Mouse (Mus musculus) frontal cortex, postnatal 14 days (tissue): ENCODE results near the gene Odam.

Experiments used
- DNase-seq, 2 experiments: peaks; one replicate each; pipeline ENCODE4 v3.0.0; 2022; ENCODE audit warnings: low spot score in 2 of 2

Gene Odam

DNA sequence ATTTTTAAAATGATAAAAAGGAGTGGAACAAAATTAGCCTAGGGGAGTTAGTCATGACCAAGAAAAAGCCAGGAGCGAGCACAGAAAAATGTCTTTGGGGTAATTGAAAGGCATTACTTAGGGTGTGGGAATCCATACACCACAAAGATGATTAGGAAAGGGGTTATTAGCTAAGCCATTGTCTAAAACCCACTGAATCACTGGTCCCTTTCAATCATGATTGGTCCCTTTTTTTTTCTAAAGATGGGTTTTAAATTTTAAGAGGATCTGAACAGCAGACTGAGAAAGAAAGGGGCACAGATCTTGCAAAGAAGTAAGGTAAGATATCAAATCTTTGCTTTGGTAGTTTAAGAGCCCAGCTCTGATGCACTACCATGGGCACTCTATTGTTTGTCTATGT is at the start of gene Odam:
Gene Odam (plus strand): TSS at position 301 of the 400 bp plus-strand sequence.
- no peak for DNase-seq

DNA sequence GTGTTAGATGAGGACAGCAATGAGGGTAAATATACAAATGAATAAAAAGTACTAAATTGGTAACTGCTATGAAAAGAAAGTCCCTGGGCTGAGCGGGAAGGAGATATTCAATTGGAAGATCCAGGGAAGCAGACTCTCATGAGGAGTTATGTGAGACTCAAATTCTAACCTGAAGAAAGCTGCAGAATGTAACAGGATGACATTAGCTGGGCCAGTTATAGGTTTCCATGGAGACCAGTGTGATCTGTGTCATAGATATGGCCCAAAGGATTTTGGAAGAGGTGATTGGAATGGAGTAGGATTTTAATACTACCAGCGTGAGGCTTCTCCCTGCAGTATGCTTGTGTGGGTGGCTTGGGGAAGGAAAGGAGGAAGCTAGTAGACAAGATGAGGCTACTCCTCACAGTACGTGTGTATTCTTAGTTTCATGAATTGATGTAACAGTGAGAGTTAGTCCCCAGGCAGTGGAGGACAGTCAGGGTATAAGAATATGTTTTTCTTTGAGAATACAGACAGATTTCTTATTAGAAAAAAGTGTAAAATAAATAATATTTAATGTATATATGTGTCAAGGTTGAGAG is 29.6 kb upstream of the Odam start:
- no peak for DNase-seq

DNA sequence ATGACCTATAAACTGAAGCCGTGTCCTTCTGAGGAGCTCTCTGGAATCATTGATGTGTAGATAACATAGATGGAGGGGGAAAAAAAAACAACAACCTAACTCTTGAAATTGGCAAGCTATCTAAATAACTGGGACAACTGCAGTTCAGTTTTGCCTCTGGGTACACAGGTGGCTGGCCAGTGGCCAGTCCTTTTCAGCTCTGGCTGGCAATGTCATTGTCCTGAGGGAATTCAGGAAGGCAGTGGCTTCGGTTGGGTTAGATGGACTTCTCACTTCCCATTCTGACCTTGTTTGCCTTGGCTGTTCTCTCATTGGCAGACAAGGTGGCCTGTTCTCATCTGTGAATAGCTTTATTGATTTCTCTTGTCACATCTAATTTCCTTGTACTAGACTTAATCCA is 14.7 kb upstream of the Odam start:
- DNase-seq = no peak

DNA sequence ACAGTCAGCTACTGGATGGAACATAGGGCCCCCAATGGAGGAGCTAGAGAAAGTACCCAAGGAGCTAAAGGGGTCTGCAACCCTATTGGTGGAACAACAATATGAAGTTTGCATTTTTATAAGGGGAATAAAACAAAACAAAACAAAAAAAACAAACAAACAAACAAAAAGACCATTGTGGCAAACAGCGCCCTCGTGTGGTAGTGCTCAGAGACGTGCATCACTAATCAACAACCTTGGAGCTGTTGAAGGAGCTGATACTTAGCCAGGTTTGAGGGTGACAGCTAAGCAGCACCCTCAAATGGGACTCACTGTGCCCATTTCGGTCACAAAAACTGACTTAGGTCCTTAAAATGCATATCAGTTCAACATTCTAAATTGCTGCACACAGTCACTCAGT is 13.4 kb upstream of the Odam start:
- DNase-seq = no peak

DNA sequence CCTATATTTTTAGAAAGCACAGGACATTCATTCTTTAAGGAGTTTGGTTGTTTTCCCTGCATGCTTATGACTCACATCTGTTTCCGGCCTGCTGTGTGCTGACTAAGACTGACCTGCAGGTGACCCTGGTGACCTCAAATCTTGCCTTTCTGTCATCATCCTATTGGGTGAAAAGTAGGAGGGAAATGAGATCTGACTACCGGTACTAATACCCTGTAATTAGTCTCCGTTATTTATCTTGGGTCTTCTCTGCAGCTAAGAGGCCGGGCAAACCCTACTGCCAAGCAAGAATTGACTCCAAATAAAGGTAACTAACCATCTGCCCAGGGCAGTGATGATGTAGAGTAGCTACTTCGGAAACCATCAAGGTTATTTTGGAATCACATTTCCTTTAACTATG is 40.5 kb downstream of the Odam start, which contains the start of gene Csn3:
Gene Csn3 (plus strand): TSS at position 208 of the 400 bp plus-strand sequence.
- DNase-seq = no peak

DNA sequence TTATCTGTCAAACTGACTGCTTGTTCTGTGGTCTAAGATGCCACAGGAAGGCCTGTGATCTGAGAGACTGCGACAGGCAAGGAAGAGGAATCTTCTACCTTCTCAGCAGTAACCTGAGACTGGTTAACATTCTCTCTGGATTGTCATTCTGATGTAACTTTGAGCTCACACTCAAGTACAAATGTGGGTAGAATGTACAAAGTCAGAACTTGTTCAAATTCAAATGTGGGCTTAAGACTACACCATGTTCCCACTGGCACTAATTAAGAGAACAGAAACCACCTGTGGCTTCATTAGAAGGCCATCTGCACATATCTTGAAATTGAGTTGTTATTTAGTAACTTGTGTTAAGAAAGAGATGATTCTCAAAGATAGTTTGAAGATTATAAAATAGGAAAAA is 46.8 kb downstream of the Odam start:
- DNase-seq = no peak

DNA sequence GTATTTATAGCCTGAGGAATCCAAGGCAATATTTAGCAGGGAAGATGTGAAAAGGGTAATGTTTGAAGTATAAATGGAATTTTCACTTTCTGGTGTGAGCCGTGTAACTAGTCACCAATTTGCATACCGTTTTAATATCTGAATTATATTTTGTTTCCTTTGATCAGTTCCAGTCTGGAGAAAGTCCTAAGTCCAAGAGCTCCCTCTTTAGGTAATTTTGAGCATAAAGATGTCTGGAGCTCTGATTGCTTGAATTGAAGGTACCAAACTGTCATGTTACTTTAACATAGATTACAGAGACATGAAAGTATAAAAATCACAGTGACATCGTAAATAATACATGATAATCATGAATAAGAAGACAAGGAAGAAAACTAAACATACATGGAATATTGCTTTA is 55.9 kb downstream of the Odam start:
- DNase-seq = no peak

DNA sequence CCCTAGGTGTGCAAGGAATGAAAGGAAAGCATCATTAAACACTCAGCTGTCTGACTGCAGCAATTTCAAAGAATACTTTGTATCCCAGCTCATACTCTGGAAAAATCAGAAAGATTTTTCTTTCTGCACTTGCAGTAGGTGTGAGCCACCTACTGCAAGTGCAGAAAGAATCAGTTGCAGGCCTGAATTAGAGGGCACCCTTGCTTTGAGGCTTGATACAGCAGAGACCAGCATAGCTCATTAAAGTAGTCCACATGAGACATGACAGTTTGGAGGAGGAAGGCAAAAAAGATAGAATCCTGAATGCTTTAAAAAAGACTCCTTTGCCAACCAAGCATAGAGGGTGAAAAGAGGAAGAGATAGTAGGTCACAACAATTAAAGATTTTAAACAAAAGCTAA is 57.7 kb downstream of the Odam start:
- no peak for DNase-seq
